Mouse (Mus musculus): ENCODE data around the gene Tnfsfm13. TPM values are rescaled to one million over a fixed set of nuclear protein-coding genes. Genes with fewer than 3 reads are reported as not detected.

Gene Tnfsfm13
- polyA plus RNA-seq, 1 experiment from 2014 or later: 4.6 TPM

- Histone ChIP-seq H3K4me3 (ENCODE audit: low read length) (no peak overlapping the region), H3K9me3 (ENCODE audit: control insufficient read depth, low read length) (no peaks in the 10 kb centered on the region), H3K9ac (ENCODE audit: low read depth, low read length) (no peak overlapping the region), H3K4me1 (ENCODE audit: control insufficient read depth, insufficient read depth, low read length) (peaks cover 28% of the 10 kb centered on the region; the same call in 1 of the 2 replicates), H3K36me3 (ENCODE audit: control insufficient read depth, insufficient read depth, low read length) (peaks cover 5% of the 10 kb centered on the region; the same call in 1 of the 2 replicates), H3K4me2 (replicated peaks; ENCODE audit: low read depth, low read length) (no peak overlapping the region), H3K27me3 (ENCODE audit: control insufficient read depth, insufficient read depth, low read length) (no peaks in the 10 kb centered on the region), H3K27ac (ENCODE audit: low read depth, low read length) (no peak overlapping the region)
- ATAC-seq (ENCODE audit: low FRiP score, low TSS enrichment): no peak
- WGBS: 86% methylated on average over 6 of the region's 6 CpGs
Observed at GRCm38 (mm10) chr11:69684936-69685335, 11.0 kb downstream of the Tnfsfm13 start.

- peaks cover 29% of the 10 kb centered on the region; the same call in 1 of the 2 replicates for H3K4me1 ChIP-seq (ENCODE audit: control insufficient read depth, insufficient read depth, low read length)
- no peaks in the 10 kb centered on the region for H3K9me3 ChIP-seq (ENCODE audit: control insufficient read depth, low read length)
- no peak overlapping the region for H3K9ac ChIP-seq (ENCODE audit: low read depth, low read length)
- H3K4me2 ChIP-seq (replicated peaks; ENCODE audit: low read depth, low read length): no peak overlapping the region
- ATAC-seq (ENCODE audit: low FRiP score, low TSS enrichment): no peak
- 83% methylated on average over 12 of the region's 12 CpGs for WGBS
- H3K27ac ChIP-seq (ENCODE audit: low read depth, low read length): no peak overlapping the region
- H3K36me3 ChIP-seq (ENCODE audit: control insufficient read depth, insufficient read depth, low read length): peaks cover 12% of the 10 kb centered on the region; the same call in 1 of the 2 replicates
- H3K27me3 ChIP-seq (ENCODE audit: control insufficient read depth, insufficient read depth, low read length): no peaks in the 10 kb centered on the region
- no peak overlapping the region for H3K4me3 ChIP-seq (ENCODE audit: low read length)
Observed at GRCm38 (mm10) chr11:69684128-69684745, 11.7 kb downstream of the Tnfsfm13 start.

GRCm38 (mm10) chr11:69683576-69683975 is 12.3 kb downstream of the Tnfsfm13 start:
- H3K27me3 ChIP-seq (ENCODE audit: control insufficient read depth, insufficient read depth, low read length): no peaks in the 10 kb centered on the region
- peak overlapping the region; percentile 17; the same call in 1 of the 2 replicates for H3K27ac ChIP-seq (ENCODE audit: low read depth, low read length)
- H3K9me3 ChIP-seq (ENCODE audit: control insufficient read depth, low read length): no peaks in the 10 kb centered on the region
- H3K4me3 ChIP-seq (ENCODE audit: low read length): no peak overlapping the region
- H3K4me2 ChIP-seq (replicated peaks; ENCODE audit: low read depth, low read length): no peak overlapping the region
- 82% methylated on average over 7 of the region's 7 CpGs for WGBS
- peaks cover 29% of the 10 kb centered on the region; the same call in 1 of the 2 replicates for H3K4me1 ChIP-seq (ENCODE audit: control insufficient read depth, insufficient read depth, low read length)
- no peak for ATAC-seq (ENCODE audit: low FRiP score, low TSS enrichment)
- H3K9ac ChIP-seq (ENCODE audit: low read depth, low read length): peak overlapping the region; percentile 40; the same call in 1 of the 2 replicates
- peaks cover 17% of the 10 kb centered on the region; the same call in 1 of the 2 replicates for H3K36me3 ChIP-seq (ENCODE audit: control insufficient read depth, insufficient read depth, low read length)

- H3K9me3 ChIP-seq (ENCODE audit: control insufficient read depth, low read length): no peaks in the 10 kb centered on the region
- H3K9ac ChIP-seq (ENCODE audit: low read depth, low read length): peak overlapping the region; percentile 40; the same call in 1 of the 2 replicates
- peak overlapping the region; percentile 83 for H3K4me3 ChIP-seq (ENCODE audit: low read length)
- peak; percentile 29; the same call in 1 of the 2 replicates for ATAC-seq (ENCODE audit: low FRiP score, low TSS enrichment)
- peak overlapping the region; percentile 72 for H3K4me2 ChIP-seq (replicated peaks; ENCODE audit: low read depth, low read length)
- peak overlapping the region; percentile 17; the same call in 1 of the 2 replicates for H3K27ac ChIP-seq (ENCODE audit: low read depth, low read length)
- no peaks in the 10 kb centered on the region for H3K27me3 ChIP-seq (ENCODE audit: control insufficient read depth, insufficient read depth, low read length)
- peaks cover 29% of the 10 kb centered on the region; the same call in 1 of the 2 replicates for H3K4me1 ChIP-seq (ENCODE audit: control insufficient read depth, insufficient read depth, low read length)
- 27% methylated on average over 12 of the region's 12 CpGs for WGBS
- H3K36me3 ChIP-seq (ENCODE audit: control insufficient read depth, insufficient read depth, low read length): peaks cover 23% of the 10 kb centered on the region
Observed at GRCm38 (mm10) chr11:69682840-69683533, 12.9 kb downstream of the Tnfsfm13 start.

GRCm38 (mm10) chr11:69682209-69682839 is 13.6 kb downstream of the Tnfsfm13 start:
- no peaks in the 10 kb centered on the region for H3K27me3 ChIP-seq (ENCODE audit: control insufficient read depth, insufficient read depth, low read length)
- H3K36me3 ChIP-seq (ENCODE audit: control insufficient read depth, insufficient read depth, low read length): peaks cover 30% of the 10 kb centered on the region
- peak overlapping the region; percentile 84 for H3K9ac ChIP-seq (ENCODE audit: low read depth, low read length)
- peak overlapping the region; percentile 74; the same call in 1 of the 2 replicates for H3K27ac ChIP-seq (ENCODE audit: low read depth, low read length)
- H3K4me1 ChIP-seq (ENCODE audit: control insufficient read depth, insufficient read depth, low read length): peaks cover 29% of the 10 kb centered on the region; the same call in 1 of the 2 replicates
- WGBS: 22% methylated on average over 24 of the region's 24 CpGs
- peak overlapping the region; percentile 72 for H3K4me2 ChIP-seq (replicated peaks; ENCODE audit: low read depth, low read length)
- H3K4me3 ChIP-seq (ENCODE audit: low read length): peak overlapping the region; percentile 83
- H3K9me3 ChIP-seq (ENCODE audit: control insufficient read depth, low read length): no peaks in the 10 kb centered on the region
- ATAC-seq (ENCODE audit: low FRiP score, low TSS enrichment): no peak

- ATAC-seq (ENCODE audit: low FRiP score, low TSS enrichment): peak; percentile 97
- WGBS: under 1% methylated on average over 79 of the region's 80 CpGs
- Histone ChIP-seq H3K27ac (ENCODE audit: low read depth, low read length) (peak within 1 kb of the TSS; percentile 74; the same call in 1 of the 2 replicates), H3K9ac (ENCODE audit: low read depth, low read length) (peak within 1 kb of the TSS; percentile 84), H3K9me3 (ENCODE audit: control insufficient read depth, low read length) (no peaks in the 10 kb centered on the region), H3K4me2 (replicated peaks; ENCODE audit: low read depth, low read length) (peak within 1 kb of the TSS; percentile 72), H3K4me3 (ENCODE audit: low read length) (peak within 1 kb of the TSS; percentile 83), H3K36me3 (ENCODE audit: control insufficient read depth, insufficient read depth, low read length) (peaks cover 37% of the 10 kb centered on the region), H3K4me1 (ENCODE audit: control insufficient read depth, insufficient read depth, low read length) (peaks cover 23% of the 10 kb centered on the region; the same call in 1 of the 2 replicates), H3K27me3 (ENCODE audit: control insufficient read depth, insufficient read depth, low read length) (no peaks in the 10 kb centered on the region)
Observed at GRCm38 (mm10) chr11:69681314-69682208, 14.3 kb downstream of the Tnfsfm13 start, which contains the start of gene Senp3. Gene Senp3, minus strand, starts transcription at chr11:69682084.

- no peaks in the 10 kb centered on the region for H3K27me3 ChIP-seq (ENCODE audit: control insufficient read depth, insufficient read depth, low read length)
- 94% methylated on average over 29 of the region's 30 CpGs for WGBS
- no peak for ATAC-seq (ENCODE audit: low FRiP score, low TSS enrichment)
- H3K36me3 ChIP-seq (ENCODE audit: control insufficient read depth, insufficient read depth, low read length): peaks cover 50% of the 10 kb centered on the region
- peak overlapping the region; percentile 84 for H3K9ac ChIP-seq (ENCODE audit: low read depth, low read length)
- H3K27ac ChIP-seq (ENCODE audit: low read depth, low read length): no peak overlapping the region
- H3K9me3 ChIP-seq (ENCODE audit: control insufficient read depth, low read length): no peaks in the 10 kb centered on the region
- peaks cover 13% of the 10 kb centered on the region; the same call in 1 of the 2 replicates for H3K4me1 ChIP-seq (ENCODE audit: control insufficient read depth, insufficient read depth, low read length)
- H3K4me3 ChIP-seq (ENCODE audit: low read length): peak overlapping the region; percentile 83; the same call in 1 of the 2 replicates
- peak overlapping the region; percentile 72 for H3K4me2 ChIP-seq (replicated peaks; ENCODE audit: low read depth, low read length)
Observed at GRCm38 (mm10) chr11:69680136-69680855, 15.6 kb downstream of the Tnfsfm13 start.
